Mouse (Mus musculus) CH12.LX (cell line): ENCODE measurements around the gene Hoxb3. TPM values are rescaled to one million over a fixed set of nuclear protein-coding genes. Genes with fewer than 3 reads are reported as not detected.

Source experiments
- DNase-seq: peaks from one replicate; pipeline ENCODE4 v3.0.0-alpha.2; 2013; ENCODE audit errors: extremely low read depth
- H3K27ac ChIP-seq: 2 replicates; pipeline ENCODE4 v1.5.1; 2012; ENCODE audit warnings: low read depth, mild to moderate bottlenecking, control low read depth, moderate library complexity; ENCODE audit not compliant: insufficient read depth
- H3K27me3 ChIP-seq: replicated peaks from 2 replicates; pipeline ENCODE3; 2012; ENCODE audit warnings: inconsistent platforms
- H3K36me3 ChIP-seq, 2 experiments: replicated peaks in 1 of 2; 2 replicates each; pipeline versions ENCODE3 to v1.6.1; 2012; ENCODE audit warnings: inconsistent platforms in 1 of 2, low read length in 1 of 2, mild to moderate bottlenecking in 1 of 2, mixed read lengths in 1 of 2, moderate library complexity in 1 of 2; ENCODE audit not compliant: control insufficient read depth in 1 of 2, insufficient read depth in 1 of 2
- H3K4me1 ChIP-seq, 2 experiments: 2 replicates each; pipeline ENCODE4 v1.6.1; 2012; ENCODE audit warnings: inconsistent platforms in 1 of 2, moderate library complexity in 1 of 2; ENCODE audit not compliant: insufficient read depth in 2 of 2, control insufficient read depth in 1 of 2
- H3K4me2 ChIP-seq: 2 replicates; pipeline ENCODE4 v1.6.1; 2012; ENCODE audit warnings: low read depth, mild to moderate bottlenecking, control low read depth; ENCODE audit not compliant: poor library complexity, insufficient read depth, severe bottlenecking
- H3K4me3 ChIP-seq, 3 experiments: fragments of 150-350 bp in 1 of 3; sonication (generic) in 1 of 3; replicated peaks in 1 of 3; 2 replicates each; pipeline versions ENCODE3 to v1.5.1; 2011 to 2012; ENCODE audit warnings: low read depth in 2 of 3, low read length in 2 of 3, mild to moderate bottlenecking in 2 of 3, moderate library complexity in 2 of 3, control low read depth in 1 of 3, improper control_type of control experiment in 1 of 3, inconsistent platforms in 1 of 3, mixed read lengths in 1 of 3; ENCODE audit not compliant: poor library complexity in 1 of 3
- H3K79me2 ChIP-seq: replicated peaks from 2 replicates; pipeline ENCODE4 v1.6.1; 2012; ENCODE audit warnings: mild to moderate bottlenecking, moderate library complexity; ENCODE audit not compliant: control insufficient read depth, poor library complexity, insufficient read depth, severe bottlenecking; ENCODE audit errors: extremely low read depth
- H3K9ac ChIP-seq: 2 replicates; pipeline ENCODE4 v1.6.1; 2012; ENCODE audit warnings: low read depth, mild to moderate bottlenecking, control low read depth, moderate library complexity; ENCODE audit not compliant: insufficient read depth
- H3K9me3 ChIP-seq: replicated peaks from 2 replicates; pipeline ENCODE3; 2012; ENCODE audit warnings: low read length, inconsistent platforms, mixed read lengths
- BHLHE40 ChIP-seq: IDR thresholded peaks from 2 replicates; pipeline ENCODE4 v1.6.1; 2011; ENCODE audit warnings: mild to moderate bottlenecking, low read depth, low read length, improper control_type of control experiment
- CHD1 ChIP-seq: IDR thresholded peaks from 2 replicates; pipeline ENCODE4 v1.6.1; 2012; ENCODE audit warnings: low read depth, low read length, improper control_type of control experiment, inconsistent platforms
- CHD2 ChIP-seq: IDR thresholded peaks from 2 replicates; pipeline ENCODE4 v1.6.1; 2011; ENCODE audit warnings: low read length, improper control_type of control experiment
- CTCF ChIP-seq, 2 experiments: IDR thresholded peaks in 1 of 2; conservative IDR thresholded peaks in 1 of 2; 2 replicates each; pipeline ENCODE4 v1.5.1; 2011 to 2012; ENCODE audit warnings: low read depth in 2 of 2, low read length in 2 of 2, improper control_type of control experiment in 1 of 2, inconsistent platforms in 1 of 2, mild to moderate bottlenecking in 1 of 2, moderate library complexity in 1 of 2
- ELF1 ChIP-seq: IDR thresholded peaks from 2 replicates; pipeline ENCODE4 v1.6.1; 2014; ENCODE audit warnings: low read depth, mild to moderate bottlenecking, inconsistent platforms, low read length, improper control_type of control experiment
- ETS1 ChIP-seq: conservative IDR thresholded peaks from 2 replicates; pipeline ENCODE4 v1.6.1; 2012; ENCODE audit warnings: low read depth, mild to moderate bottlenecking, inconsistent platforms, low read length, improper control_type of control experiment, moderate library complexity
- HCFC1 ChIP-seq: IDR thresholded peaks from 2 replicates; pipeline ENCODE4 v1.6.1; 2012; ENCODE audit warnings: low read depth, mild to moderate bottlenecking, inconsistent platforms, low read length, improper control_type of control experiment
- KAT2A ChIP-seq: IDR thresholded peaks from 2 replicates; pipeline ENCODE4 v1.6.1; 2012; ENCODE audit warnings: low read length, improper control_type of control experiment, inconsistent platforms; ENCODE audit not compliant: insufficient replicate concordance
- MAFK ChIP-seq: IDR thresholded peaks from 2 replicates; pipeline ENCODE4 v1.6.1; 2011; ENCODE audit warnings: low read length, improper control_type of control experiment; ENCODE audit not compliant: insufficient replicate concordance
- MAX ChIP-seq: IDR thresholded peaks from 2 replicates; pipeline ENCODE4 v1.6.1; 2011; ENCODE audit warnings: low read length, improper control_type of control experiment
- MAZ ChIP-seq: IDR thresholded peaks from 2 replicates; pipeline ENCODE4 v1.6.1; 2012; ENCODE audit warnings: low read depth, mild to moderate bottlenecking, inconsistent platforms, low read length, improper control_type of control experiment, moderate library complexity
- MYC ChIP-seq: IDR thresholded peaks from 2 replicates; pipeline ENCODE4 v1.6.1; 2011; ENCODE audit warnings: low read depth, mild to moderate bottlenecking, improper control_type of control experiment, low read length
- NRF1 ChIP-seq: IDR thresholded peaks from 2 replicates; pipeline ENCODE4 v1.6.1; 2014; ENCODE audit warnings: low read depth, mild to moderate bottlenecking, inconsistent platforms, low read length, improper control_type of control experiment, moderate library complexity
- PAX5 ChIP-seq: IDR thresholded peaks from 2 replicates; pipeline ENCODE4 v1.6.1; 2012; ENCODE audit warnings: low read length, inconsistent platforms, mixed read lengths
- RCOR1 ChIP-seq: conservative IDR thresholded peaks from 2 replicates; pipeline ENCODE4 v1.6.1; 2012; ENCODE audit warnings: low read depth, mild to moderate bottlenecking, inconsistent platforms, low read length, improper control_type of control experiment
- SMC3 ChIP-seq: IDR thresholded peaks from 2 replicates; pipeline ENCODE4 v1.6.1; 2011; ENCODE audit warnings: low read depth, low read length, improper control_type of control experiment
- TBP ChIP-seq: conservative IDR thresholded peaks from 2 replicates; pipeline ENCODE4 v1.6.1; 2011; ENCODE audit warnings: low read depth, low read length, improper control_type of control experiment
- USF2 ChIP-seq: conservative IDR thresholded peaks from 2 replicates; pipeline ENCODE4 v1.6.1; 2011; ENCODE audit warnings: low read depth, low read length, improper control_type of control experiment
- ZKSCAN1 ChIP-seq: IDR thresholded peaks from 2 replicates; pipeline ENCODE4 v1.6.1; 2012; ENCODE audit warnings: low read depth, inconsistent platforms, low read length, improper control_type of control experiment, borderline replicate concordance
- dilution Hi-C: fragments of 300-500 bp; cut with MboI; formaldehyde crosslinking; loops from 2 replicates; pipeline ENCODE4 v1.14.3; 2020; ENCODE audit warnings: low sequenced_read_pairs; ENCODE audit not compliant: extremely low pct_unique_long_range_greater_than_20kb, extremely low pct_ligation_motif_present
- in situ Hi-C: fragments of 300-500 bp; cut with MboI; formaldehyde crosslinking; loops from 3 replicates; pipeline ENCODE4 v1.14.3; 2019; ENCODE audit warnings: low sequenced_read_pairs, low pct_ligation_motif_present, low pct_unique_long_range_greater_than_20kb, mixed read lengths
- polyA plus RNA-seq: library from polyadenylated mRNA; unstranded; fragments of >175 nt; gene quantifications from 2 replicates; pipeline ENCODE4 v1.2.1, GENCODE M21; 2012; ENCODE audit warnings: low read depth; ENCODE audit not compliant: insufficient read length
- total RNA-seq, 2 experiments: library from RNA; depleted of rRNA; stranded (reverse); fragments of 300-350 nt in 1 of 2; fragments of >200 nt in 1 of 2; gene quantifications; 2 replicates each; pipeline ENCODE4 v1.2.3; 2012 to 2014

Gene Hoxb3
- total and polyA plus RNA-seq, 3 experiments, result 0.07 to 0.29 (median 0.21) TPM

GRCm38 (mm10) chr11:96284774-96285734 lies 38.1 kb upstream of the Hoxb3 start:
- dilution Hi-C loops, result no loop called here
- Histone ChIP-seq H3K79me2 (no peaks in the 10 kb centered on the region), H3K27ac (no peak overlapping the region), H3K9me3 (peaks cover 16% of the 10 kb centered on the region), H3K27me3 (peaks cover 96% of the 10 kb centered on the region)
- TF ChIP-seq MAZ (0 out of 2 replicates have a peak, but pooled peaks have one; percentile 7), USF2 (no peak)
- TF ChIP-seq, all 38 proteins: peak for 1
- H3K36me3 ChIP-seq, result no peaks in the 10 kb centered on the region
- H3K4me3 ChIP-seq, result peak overlapping the region in 1 of 3 experiments; percentile 50
- DNase-seq, result no peak
- in situ Hi-C loops, result no loop called here
- peaks cover 3 to 8% of the 10 kb centered on the region in 2 experiments; a peak in 3 of 4 replicates for H3K4me1 ChIP-seq
- peak overlapping the region; percentile 30; the same call in 1 of the 2 replicates for H3K9ac ChIP-seq
- peak overlapping the region; percentile 91 for H3K4me2 ChIP-seq

- Histone ChIP-seq H3K9me3 (peaks cover 16% of the 10 kb centered on the region), H3K79me2 (no peaks in the 10 kb centered on the region), H3K4me3 (no peak within 1 kb of the TSS), H3K4me1 (peaks cover 3 to 8% of the 10 kb centered on the region in 2 experiments; a peak in 3 of 4 replicates), H3K27ac (no peak within 1 kb of the TSS), H3K27me3 (peaks cover 96% of the 10 kb centered on the region), H3K36me3 (no peaks in the 10 kb centered on the region), H3K4me2 (no peak within 1 kb of the TSS), H3K9ac (no peak within 1 kb of the TSS)
- in situ Hi-C loops, result no loop called here
- DNase-seq, result no peak
- dilution Hi-C loops, result no loop called here
- no peak for TF ChIP-seq ELF1
- no peak for TF ChIP-seq NRF1
- TF ChIP-seq ZKSCAN1, result no peak
- no peak for TF ChIP-seq CHD2
- TF ChIP-seq TBP, result no peak
- TF ChIP-seq SMC3, result no peak
- TF ChIP-seq CHD1, result no peak
- TF ChIP-seq BHLHE40, result no peak
- TF ChIP-seq ETS1, result no peak
- TF ChIP-seq MAFK, result no peak
- no peak for TF ChIP-seq PAX5
- TF ChIP-seq HCFC1, result no peak
- TF ChIP-seq MYC, result no peak
- no peak for TF ChIP-seq MAX
- TF ChIP-seq USF2, result no peak
- no peak for TF ChIP-seq CTCF (conservative IDR thresholded peaks at IDR 0.05 in 1 of 2, IDR thresholded peaks at IDR 0.05 in 1 of 2; ENCODE audit: low read depth in 2 of 2, low read length in 2 of 2)
- TF ChIP-seq RCOR1, result no peak
- TF ChIP-seq KAT2A, result no peak
Observed at GRCm38 (mm10) chr11:96285771-96286738, 37.1 kb upstream of the Hoxb3 start, which contains the start of gene Hoxb7. Hoxb7 (plus strand) TSS chr11:96286623.
